Mouse (Mus musculus): ENCODE measurements around the gene Syncrip. TPM values are rescaled to one million over a fixed set of nuclear protein-coding genes. Genes with fewer than 3 reads are reported as not detected.

Syncrip gene
- total and polyA plus RNA-seq, 3 experiments, result 125 to 162 (median 153) TPM

GRCm38 (mm10) chr9:88492522-88492921 is 10.1 kb upstream of the Syncrip start:
- H3K4me3 ChIP-seq (ENCODE audit: control insufficient read depth in 1 of 2, insufficient read depth in 1 of 2, low read depth in 2 of 2, low read length in 2 of 2), result no peak overlapping the region
- no peak for TF ChIP-seq ETS1 (IDR thresholded peaks at IDR 0.05; ENCODE audit: low read depth, low read length)
- TF ChIP-seq POLR2AphosphoS5 (IDR thresholded peaks at IDR 0.05; ENCODE audit: borderline replicate concordance, low read depth, low read length), result no peak
- TF ChIP-seq USF2 (IDR thresholded peaks at IDR 0.05; ENCODE audit: borderline replicate concordance in 1 of 2, insufficient read depth in 1 of 2, low read depth in 1 of 2, low read length in 2 of 2), result no peak
- no peak for TF ChIP-seq HCFC1 (IDR thresholded peaks at IDR 0.05; ENCODE audit: low read depth, low read length)
- no peak for TF ChIP-seq JUND (IDR thresholded peaks at IDR 0.05; ENCODE audit: low read depth, low read length)
- TF ChIP-seq MYC (IDR thresholded peaks at IDR 0.05; ENCODE audit: low read depth, low read length), result no peak
- TF ChIP-seq TCF12 (IDR thresholded peaks at IDR 0.05; ENCODE audit: low read depth, low read length), result no peak
- no peak for DNase-seq (ENCODE audit: low read depth, low spot score)
- peaks cover 9 to 24% of the 10 kb centered on the region in 2 experiments for H3K27me3 ChIP-seq (ENCODE audit: control insufficient read depth in 1 of 2, insufficient read depth in 2 of 2, low read length in 2 of 2)
- no peaks in the 10 kb centered on the region for H3K4me1 ChIP-seq (ENCODE audit: control insufficient read depth in 1 of 2, insufficient read depth in 2 of 2, low read length in 2 of 2)
- H3K36me3 ChIP-seq (ENCODE audit: control insufficient read depth in 1 of 2, insufficient read depth in 2 of 2, low read length in 2 of 2), result no peaks in the 10 kb centered on the region
- no peak overlapping the region for H3K27ac ChIP-seq (ENCODE audit: control insufficient read depth, low read depth, low read length)
- H3K79me2 ChIP-seq (ENCODE audit: control insufficient read depth, insufficient read depth, low read length, poor library complexity), result no peaks in the 10 kb centered on the region
- no peak overlapping the region for H3K9ac ChIP-seq (ENCODE audit: control insufficient read depth, low read depth, low read length, poor library complexity, severe bottlenecking)
- H3K9me3 ChIP-seq (replicated peaks; ENCODE audit: insufficient read depth, low read length), result no peaks in the 10 kb centered on the region

GRCm38 (mm10) chr9:88484531-88484930 is 2.2 kb upstream of the Syncrip start:
- peaks cover 0 to 6% of the 10 kb centered on the region in 2 experiments; a peak in 2 of 4 replicates for H3K27me3 ChIP-seq (ENCODE audit: control insufficient read depth in 1 of 2, insufficient read depth in 2 of 2, low read length in 2 of 2)
- H3K79me2 ChIP-seq (ENCODE audit: control insufficient read depth, insufficient read depth, low read length, poor library complexity), result peaks cover 28% of the 10 kb centered on the region
- TF ChIP-seq ZKSCAN1 (IDR thresholded peaks at IDR 0.05; ENCODE audit: low read depth, low read length) (no peak), ZC3H11A (IDR thresholded peaks at IDR 0.05; ENCODE audit: low read depth, low read length) (no peak), UBTF (IDR thresholded peaks at IDR 0.05; ENCODE audit: borderline replicate concordance, insufficient read depth, low read depth, low read length) (no peak), MAZ (IDR thresholded peaks at IDR 0.05; ENCODE audit: low read depth, low read length) (no peak), JUND (IDR thresholded peaks at IDR 0.05; ENCODE audit: low read depth, low read length) (no peak), BHLHE40 (IDR thresholded peaks at IDR 0.05; ENCODE audit: borderline replicate concordance, low read depth, low read length) (no peak), USF2 (IDR thresholded peaks at IDR 0.05; ENCODE audit: borderline replicate concordance in 1 of 2, insufficient read depth in 1 of 2, low read depth in 1 of 2, low read length in 2 of 2) (no peak), TCF12 (IDR thresholded peaks at IDR 0.05; ENCODE audit: low read depth, low read length) (no peak), MYC (IDR thresholded peaks at IDR 0.05; ENCODE audit: low read depth, low read length) (no peak), MAFK (IDR thresholded peaks at IDR 0.05; ENCODE audit: borderline replicate concordance, low read depth, low read length) (no peak), NRF1 (IDR thresholded peaks at IDR 0.05; ENCODE audit: insufficient read depth, low read depth, low read length, poor library complexity, severe bottlenecking) (no peak), NELFE (IDR thresholded peaks at IDR 0.05; ENCODE audit: low read depth, low read length) (no peak), RCOR1 (IDR thresholded peaks at IDR 0.05; ENCODE audit: low read depth, low read length) (no peak), KAT2A (conservative IDR thresholded peaks at IDR 0.05; ENCODE audit: low read depth, low read length) (no peak), EP300 (IDR thresholded peaks at IDR 0.05; ENCODE audit: low read depth in 1 of 2, low read length in 2 of 2) (no peak), TAL1 (IDR thresholded peaks at IDR 0.05; ENCODE audit: low read length) (no peak), CHD1 (IDR thresholded peaks at IDR 0.05; ENCODE audit: low read depth, low read length) (no peak), CHD2 (IDR thresholded peaks at IDR 0.05; ENCODE audit: low read length) (no peak), MXI1 (IDR thresholded peaks at IDR 0.05; ENCODE audit: low read depth, low read length) (no peak), POLR2A (IDR thresholded peaks at IDR 0.05; ENCODE audit: control insufficient read depth in 1 of 2, insufficient read depth in 1 of 2, low read depth in 1 of 2, low read length in 2 of 2, poor library complexity in 1 of 2) (no peak)
- no peak overlapping the region for H3K27ac ChIP-seq (ENCODE audit: control insufficient read depth, low read depth, low read length)
- H3K4me1 ChIP-seq (ENCODE audit: control insufficient read depth in 1 of 2, insufficient read depth in 2 of 2, low read length in 2 of 2), result peaks cover 4 to 5% of the 10 kb centered on the region in 2 experiments; a peak in 1 of 4 replicates
- DNase-seq (ENCODE audit: low read depth, low spot score), result no peak
- no peak overlapping the region for H3K9ac ChIP-seq (ENCODE audit: control insufficient read depth, low read depth, low read length, poor library complexity, severe bottlenecking)
- H3K36me3 ChIP-seq (ENCODE audit: control insufficient read depth in 1 of 2, insufficient read depth in 2 of 2, low read length in 2 of 2), result peaks cover 0 to 16% of the 10 kb centered on the region in 2 experiments; a peak in 3 of 4 replicates
- H3K4me3 ChIP-seq (ENCODE audit: control insufficient read depth in 1 of 2, insufficient read depth in 1 of 2, low read depth in 2 of 2, low read length in 2 of 2), result no peak overlapping the region
- no peaks in the 10 kb centered on the region for H3K9me3 ChIP-seq (replicated peaks; ENCODE audit: insufficient read depth, low read length)

All from MEL (cell line).